Comparison of ENCODE assay signal across 20 mouse cellular contexts in the genomic region with DNA sequence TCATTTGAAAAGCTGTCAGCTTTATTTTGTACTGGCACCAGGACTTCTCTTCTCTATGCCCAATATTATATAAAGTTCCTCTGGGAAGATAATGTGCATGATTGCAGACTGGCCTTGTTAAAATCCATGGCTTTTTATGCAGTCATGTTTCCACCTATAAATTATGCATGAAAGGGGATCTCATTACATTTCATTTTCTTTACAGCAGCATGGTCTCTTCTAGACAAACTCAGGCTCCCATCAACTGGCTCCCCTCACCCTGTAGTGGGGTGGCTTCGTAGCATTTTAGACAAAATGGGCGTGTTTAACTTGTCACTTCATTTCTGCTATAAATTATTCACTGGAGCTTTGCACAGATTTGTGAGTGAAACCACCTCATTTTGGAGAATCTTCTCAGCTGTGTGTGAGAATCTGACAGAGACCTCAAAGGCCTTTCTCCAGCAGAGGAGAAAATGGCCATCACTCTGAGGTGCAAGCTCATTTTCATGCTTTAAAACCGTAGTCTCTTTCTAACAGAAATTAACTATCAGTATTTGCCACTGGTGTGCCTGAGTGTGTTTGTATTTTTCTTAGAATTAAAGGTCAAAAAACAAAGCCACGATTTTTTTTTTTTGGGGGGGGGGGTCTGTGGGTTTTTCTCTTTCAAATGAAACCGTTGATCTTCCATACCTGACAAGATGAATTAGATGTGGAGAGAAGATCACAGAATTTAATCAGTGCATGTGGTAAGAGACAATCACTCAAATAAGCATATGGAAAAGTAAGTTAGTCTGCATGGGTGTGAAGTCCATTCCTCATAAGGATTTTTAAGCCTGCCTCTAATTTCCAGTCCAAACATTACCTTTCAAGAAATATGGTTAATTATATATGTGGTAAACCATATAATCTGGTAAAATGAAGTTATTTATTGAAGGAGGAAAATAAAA.
DNase-seq lines count a peak whose midpoint lies in the region; ATAC-seq and TF ChIP-seq lines count a peak whose summit lies in the region.
"Had no signal": no experiment of that assay in that cellular context is flagged by ENCODE, and none has a peak within 500 bp of the region (broad histone marks: within the 10 kb centered on the region; RNA-seq: fewer than 3 reads in every experiment).

No protein-coding gene starts in this region.

- no peaks in the 10 kb centered on the region for H3K4me1 ChIP-seq in forebrain, embryonic 11.5 days (replicated peaks; ENCODE audit: control insufficient read depth, insufficient read depth, low read length)
- H3K4me1 ChIP-seq in forebrain, embryonic 10.5 days, result peaks cover 4% of the 10 kb centered on the region; the same call in 1 of the 2 replicates
- peaks cover 6% of the 10 kb centered on the region; the same call in 1 of the 2 replicates for H3K4me1 ChIP-seq in hindbrain, embryonic 13.5 days (replicated peaks)
- H3K4me1 ChIP-seq in midbrain, embryonic 14.5 days (ENCODE audit: control insufficient read depth, insufficient read depth, low read length), result peaks cover 10% of the 10 kb centered on the region; the same call in 1 of the 2 replicates
- no peaks in the 10 kb centered on the region; the same call in 1 of the 2 replicates for H3K4me1 ChIP-seq in limb, embryonic 10.5 days
- H3K4me1 ChIP-seq in lung, adult 2 months (ENCODE audit: control insufficient read depth, insufficient read depth, low read length), result no peaks in the 10 kb centered on the region
- H3K4me1 ChIP-seq: embryonic facial prominence, embryonic 13.5 days; heart, embryonic 10.5 days; intestine, embryonic 15.5 days; lung, embryonic 15.5 days had no signal

- H3K4me2 ChIP-seq in forebrain, embryonic 11.5 days (ENCODE audit: low read depth, low read length, severe bottlenecking), result no peak overlapping the region
- no peak overlapping the region for H3K4me2 ChIP-seq in hindbrain, embryonic 13.5 days
- no peak overlapping the region for H3K4me2 ChIP-seq in midbrain, embryonic 14.5 days (ENCODE audit: low read length)
- H3K4me2 ChIP-seq: embryonic facial prominence, embryonic 13.5 days; intestine, embryonic 15.5 days; lung, embryonic 15.5 days had no signal

- ATAC-seq in forebrain, embryonic 11.5 days (replicated peaks; ENCODE audit: low FRiP score), result peak; percentile 27; the same call in 1 of the 2 replicates
- ATAC-seq in hindbrain, embryonic 13.5 days (ENCODE audit: low FRiP score), result peak; percentile 66; the same call in 1 of the 2 replicates
- ATAC-seq in midbrain, embryonic 14.5 days (ENCODE audit: low FRiP score, low TSS enrichment), result peak; percentile 93
- ATAC-seq: activated CD4-positive, CD25-positive, alpha-beta regulatory T cell, adult 4 months; intestine, embryonic 15.5 days had no signal

- whole genome bisulfite sequencing in forebrain, embryonic 11.5 days, result 75% methylated on average over 5 of the region's 5 CpGs
- WGBS in forebrain, embryonic 10.5 days, result 83% methylated on average over 5 of the region's 5 CpGs
- WGBS in hindbrain, embryonic 13.5 days, result 32% methylated on average over 5 of the region's 5 CpGs
- WGBS in midbrain, embryonic 14.5 days, result 13% methylated on average over 5 of the region's 5 CpGs
- WGBS in limb, embryonic 10.5 days, result 70% methylated on average over 5 of the region's 5 CpGs
- WGBS in lung, adult 2 months, result 49% methylated on average over 5 of the region's 5 CpGs

- intact Hi-C loops in gastrocnemius, postnatal 36 days (cut with DNase I), result no loop called here

- H3K9me3 ChIP-seq in forebrain, embryonic 11.5 days (ENCODE audit: control insufficient read depth, low read length), result no peaks in the 10 kb centered on the region
- H3K9me3 ChIP-seq in forebrain, embryonic 10.5 days, result no peaks in the 10 kb centered on the region
- no peaks in the 10 kb centered on the region for H3K9me3 ChIP-seq in hindbrain, embryonic 13.5 days
- no peaks in the 10 kb centered on the region for H3K9me3 ChIP-seq in midbrain, embryonic 14.5 days (ENCODE audit: control insufficient read depth, low read length)
- H3K9me3 ChIP-seq in limb, embryonic 10.5 days (replicated peaks), result no peaks in the 10 kb centered on the region
- H3K9me3 ChIP-seq: embryonic facial prominence, embryonic 13.5 days; heart, embryonic 10.5 days; intestine, embryonic 15.5 days; lung, embryonic 15.5 days had no signal

- TF ChIP-seq CTCF in lung, adult 2 months (IDR thresholded peaks at IDR 0.05; ENCODE audit: insufficient read depth, low read length), result no peak

- H3K27me3 ChIP-seq in forebrain, embryonic 11.5 days (ENCODE audit: control insufficient read depth, insufficient read depth, low read length), result no peaks in the 10 kb centered on the region
- no peaks in the 10 kb centered on the region for H3K27me3 ChIP-seq in forebrain, embryonic 10.5 days (ENCODE audit: poor library complexity, severe bottlenecking)
- H3K27me3 ChIP-seq in hindbrain, embryonic 13.5 days, result no peaks in the 10 kb centered on the region
- H3K27me3 ChIP-seq in midbrain, embryonic 14.5 days (ENCODE audit: control insufficient read depth, insufficient read depth, low read length), result no peaks in the 10 kb centered on the region
- H3K27me3 ChIP-seq in limb, embryonic 10.5 days (ENCODE audit: low read depth, poor library complexity, severe bottlenecking), result no peaks in the 10 kb centered on the region
- H3K27me3 ChIP-seq: embryonic facial prominence, embryonic 13.5 days; intestine, embryonic 15.5 days; lung, embryonic 15.5 days had no signal

- no peak overlapping the region for H3K27ac ChIP-seq in forebrain, embryonic 11.5 days (ENCODE audit: low read depth, low read length)
- no peak overlapping the region for H3K27ac ChIP-seq in forebrain, embryonic 10.5 days
- 0 out of 2 replicates have a peak overlapping the region, but pooled peaks have one; percentile 1 for H3K27ac ChIP-seq in hindbrain, embryonic 13.5 days
- peak overlapping the region; percentile 46 for H3K27ac ChIP-seq in midbrain, embryonic 14.5 days (replicated peaks; ENCODE audit: low read depth, low read length)
- no peak overlapping the region for H3K27ac ChIP-seq in limb, embryonic 10.5 days
- H3K27ac ChIP-seq: embryonic facial prominence, embryonic 13.5 days; heart, embryonic 10.5 days; intestine, embryonic 15.5 days; lung, embryonic 15.5 days had no signal

- no peaks in the 10 kb centered on the region for H3K36me3 ChIP-seq in forebrain, embryonic 11.5 days (ENCODE audit: control insufficient read depth, insufficient read depth, low read length)
- H3K36me3 ChIP-seq in forebrain, embryonic 10.5 days (replicated peaks), result no peaks in the 10 kb centered on the region
- no peaks in the 10 kb centered on the region for H3K36me3 ChIP-seq in hindbrain, embryonic 13.5 days
- H3K36me3 ChIP-seq in midbrain, embryonic 14.5 days (ENCODE audit: control insufficient read depth, insufficient read depth, low read length), result no peaks in the 10 kb centered on the region
- H3K36me3 ChIP-seq in limb, embryonic 10.5 days, result no peaks in the 10 kb centered on the region
- H3K36me3 ChIP-seq: embryonic facial prominence, embryonic 13.5 days; heart, embryonic 10.5 days; intestine, embryonic 15.5 days; lung, embryonic 15.5 days had no signal

- H3K9ac ChIP-seq in forebrain, embryonic 11.5 days (ENCODE audit: low read length), result no peak overlapping the region
- H3K9ac ChIP-seq in hindbrain, embryonic 13.5 days, result no peak overlapping the region
- H3K9ac ChIP-seq in midbrain, embryonic 14.5 days (replicated peaks; ENCODE audit: low read length), result no peak overlapping the region
- H3K9ac ChIP-seq: embryonic facial prominence, embryonic 13.5 days; intestine, embryonic 15.5 days; lung, embryonic 15.5 days had no signal

- H3K4me3 ChIP-seq in forebrain, embryonic 11.5 days (ENCODE audit: low read depth, low read length), result no peak overlapping the region
- H3K4me3 ChIP-seq in forebrain, embryonic 10.5 days, result no peak overlapping the region
- H3K4me3 ChIP-seq in hindbrain, embryonic 13.5 days, result no peak overlapping the region
- no peak overlapping the region for H3K4me3 ChIP-seq in midbrain, embryonic 14.5 days (replicated peaks; ENCODE audit: low read depth, low read length)
- H3K4me3 ChIP-seq in limb, embryonic 10.5 days, result no peak overlapping the region
- H3K4me3 ChIP-seq in lung, adult 2 months (replicated peaks; ENCODE audit: extremely low read depth, low read depth, low read length), result no peak overlapping the region
- H3K4me3 ChIP-seq: embryonic facial prominence, embryonic 13.5 days; heart, embryonic 10.5 days; intestine, embryonic 15.5 days; lung, embryonic 15.5 days; myocyte had no signal

- DNase-seq in forebrain, embryonic 11.5 days (ENCODE audit: low spot score), result no peak
- DNase-seq in forebrain, embryonic 10.5 days (ENCODE audit: extremely low spot score, low spot score), result no peak
- DNase-seq in midbrain, embryonic 14.5 days, result peak; percentile 75
- peak; percentile 4 for DNase-seq in retina, postnatal 1 day
- no peak for DNase-seq in gastrocnemius, postnatal 36 days
- no peak for DNase-seq in limb, embryonic 10.5 days (ENCODE audit: low spot score)
- no peak for DNase-seq in lung, adult 2 months
- DNase-seq: adrenal gland, postnatal 36 days; cerebellum, postnatal 25 days; gastrocnemius, postnatal 25 days; heart, postnatal 14 days; kidney, postnatal 10 days; layer of hippocampus, adult 9-11 months had no signal

- TF ChIP-seq POLR2A in lung, adult 2 months (IDR thresholded peaks at IDR 0.05; ENCODE audit: borderline replicate concordance, extremely low read depth, low read depth, low read length), result no peak

Comparison
In these comparisons a context has a peak if more than half of its experiments do, and no peak if none do; other contexts are left out.
1. ATAC-seq: peak in every context shown above with its lines; median percentile 93 in midbrain, embryonic 14.5 days; 66 in hindbrain, embryonic 13.5 days; 27 in forebrain, embryonic 11.5 days.
2. DNase-seq: peak in midbrain, embryonic 14.5 days (single experiment) and retina, postnatal 1 day (single experiment); none in forebrain, embryonic 11.5 days (single experiment), forebrain, embryonic 10.5 days (single experiment), gastrocnemius, postnatal 36 days (0 of 2), limb, embryonic 10.5 days (single experiment) and lung, adult 2 months (single experiment).
3. H3K27ac ChIP-seq: peak in hindbrain, embryonic 13.5 days (single experiment) and midbrain, embryonic 14.5 days (single experiment); none in forebrain, embryonic 11.5 days (single experiment), forebrain, embryonic 10.5 days (single experiment) and limb, embryonic 10.5 days (single experiment).